Mouse (Mus musculus) frontal cortex, postnatal 36 days (tissue): ENCODE measurements around the gene C87414.
"Not testable (repeated sequence)": the region's sequence is repeated elsewhere in the genome, so short reads cannot be mapped to it uniquely, and the experiment has no call there.

ENCODE experiments used
- DNase-seq, 2 experiments: peaks; one replicate each; pipeline ENCODE4 v3.0.0; 2022; ENCODE audit warnings: low spot score in 2 of 2

The C87414 gene

GRCm38 (mm10) chr5:93671451-93671850 is at the start of gene C87414:
TSS of gene C87414 (minus strand) at chr5:93671551.
- not testable (repeated sequence) for DNase-seq

- not testable (repeated sequence) for DNase-seq
These were observed 13.3 kb upstream of the C87414 start for GRCm38 (mm10) chr5:93684661-93685060.
